Mouse (Mus musculus) central nervous system, embryonic 11.5 days (tissue): ENCODE results near the gene Strn. TPM values are rescaled to one million over a fixed set of nuclear protein-coding genes. Genes with fewer than 3 reads are reported as not detected.

Source experiments
- polyA plus RNA-seq: library from polyadenylated mRNA; depleted of rRNA; stranded (reverse); fragments of >200 nt; gene quantifications from 2 replicates; pipeline ENCODE4 v1.2.3, GENCODE M21; 2012; rRNA removed

Strn gene
- polyA plus RNA-seq: 10.7 and 10.9 TPM in 2 replicates

DNA sequence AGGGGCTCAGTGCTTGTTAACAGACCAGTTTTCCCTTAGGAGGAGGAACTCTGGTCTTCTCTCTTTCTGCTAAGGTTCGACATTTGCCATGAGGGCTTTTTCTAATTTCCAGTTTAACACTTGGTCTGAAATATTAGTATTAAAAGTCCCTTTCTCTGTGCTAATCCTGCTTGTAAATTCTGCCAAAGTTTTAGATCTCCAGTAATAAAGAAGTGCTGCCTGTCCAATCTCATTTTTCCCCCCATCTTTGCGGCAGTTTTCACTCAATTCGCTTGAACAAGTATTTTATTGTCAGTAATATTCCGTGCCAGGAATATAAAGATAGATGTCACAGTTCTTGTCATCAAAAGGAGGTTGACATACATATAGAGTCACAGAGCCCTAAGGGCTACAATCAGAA, at the start of gene Strn:
Strn (minus strand) TSS at position 101 of the 400 bp plus-strand sequence.

Other genes with a start within 250 kb of the Strn start
- gene Vit, start 229.1 kb downstream of the Strn start, polyA plus RNA-seq: 7.9 and 8.5 TPM in 2 replicates
- gene Heatr5b, start 98.2 kb upstream of the Strn start, polyA plus RNA-seq: 20.7 and 22.4 TPM in 2 replicates
- gene Gpatch11, start 98.4 kb upstream of the Strn start, polyA plus RNA-seq: 29.7 and 52.8 TPM in 2 replicates
- 4.2 and 7.0 TPM in 2 replicates for gene Eif2ak2, start 145.4 kb upstream of the Strn start, polyA plus RNA-seq
- 0.16 TPM in 1 of 2 replicates, not detected in the other for gene Sult6b1, start 169.8 kb upstream of the Strn start, polyA plus RNA-seq
- 40.7 and 52.9 TPM in 2 replicates for gene Cebpzos, start 179.3 kb upstream of the Strn start, polyA plus RNA-seq
- 34.6 and 48.1 TPM in 2 replicates for gene Cebpz, start 199.9 kb upstream of the Strn start, polyA plus RNA-seq
- 29.7 and 31.2 TPM in 2 replicates for gene Ndufaf7, start 199.9 kb upstream of the Strn start, polyA plus RNA-seq